Mouse (Mus musculus) CH12.LX (cell line): Measurements from ENCODE around the gene Mrps12.

ENCODE experiments used
- CTCF ChIP-seq, 2 experiments: IDR thresholded peaks in 1 of 2; conservative IDR thresholded peaks in 1 of 2; 2 replicates each; pipeline ENCODE4 v1.5.1; 2011 to 2012; ENCODE audit warnings: low read depth in 2 of 2, low read length in 2 of 2, improper control_type of control experiment in 1 of 2, inconsistent platforms in 1 of 2, mild to moderate bottlenecking in 1 of 2, moderate library complexity in 1 of 2
- EP300 ChIP-seq: IDR thresholded peaks from 2 replicates; pipeline ENCODE4 v1.6.1; 2011; ENCODE audit warnings: low read length, improper control_type of control experiment
- MAX ChIP-seq: IDR thresholded peaks from 2 replicates; pipeline ENCODE4 v1.6.1; 2011; ENCODE audit warnings: low read length, improper control_type of control experiment
- MAZ ChIP-seq: IDR thresholded peaks from 2 replicates; pipeline ENCODE4 v1.6.1; 2012; ENCODE audit warnings: low read depth, mild to moderate bottlenecking, inconsistent platforms, low read length, improper control_type of control experiment, moderate library complexity
- MXI1 ChIP-seq: IDR thresholded peaks from 2 replicates; pipeline ENCODE4 v1.6.1; 2011; ENCODE audit warnings: mild to moderate bottlenecking, low read depth, low read length, improper control_type of control experiment
- POLR2A ChIP-seq: IDR thresholded peaks from 2 replicates; pipeline ENCODE4 v1.6.1; 2011; ENCODE audit warnings: low read depth, mild to moderate bottlenecking, improper control_type of control experiment, low read length
- POLR2AphosphoS2 ChIP-seq: IDR thresholded peaks from 2 replicates; pipeline ENCODE4 v1.6.1; 2011; ENCODE audit warnings: low read depth, low read length, improper control_type of control experiment
- USF1 ChIP-seq: IDR thresholded peaks from 2 replicates; pipeline ENCODE4 v1.6.1; 2014; ENCODE audit warnings: low read depth, mild to moderate bottlenecking, inconsistent platforms, low read length, improper control_type of control experiment
- USF2 ChIP-seq: conservative IDR thresholded peaks from 2 replicates; pipeline ENCODE4 v1.6.1; 2011; ENCODE audit warnings: low read depth, low read length, improper control_type of control experiment
- ZKSCAN1 ChIP-seq: IDR thresholded peaks from 2 replicates; pipeline ENCODE4 v1.6.1; 2012; ENCODE audit warnings: low read depth, inconsistent platforms, low read length, improper control_type of control experiment, borderline replicate concordance
- ZNF384 ChIP-seq: IDR thresholded peaks from 2 replicates; pipeline ENCODE4 v1.6.1; 2012; ENCODE audit warnings: low read depth, low read length, improper control_type of control experiment, inconsistent platforms

- TF ChIP-seq MAX (0 out of 2 replicates have a peak, but pooled peaks have one; percentile 22), USF1 (no peak), MXI1 (no peak), POLR2AphosphoS2 (no peak), CTCF (conservative IDR thresholded peaks at IDR 0.05 in 1 of 2, IDR thresholded peaks at IDR 0.05 in 1 of 2; ENCODE audit: low read depth in 2 of 2, low read length in 2 of 2) (no peak), MAZ (no peak), POLR2A (no peak), ZKSCAN1 (no peak), USF2 (no peak), EP300 (no peak), ZNF384 (no peak)
Measured at GRCm38 (mm10) chr7:28789235-28789634, 47.6 kb upstream of the Mrps12 start.
